Mouse (Mus musculus): ENCODE data around the gene Ass1. TPM values are rescaled to one million over a fixed set of nuclear protein-coding genes. Genes with fewer than 3 reads are reported as not detected.

Gene Ass1
- polyA plus RNA-seq, 2 experiments from 2014 or later: 415 to 537 TPM

DNA sequence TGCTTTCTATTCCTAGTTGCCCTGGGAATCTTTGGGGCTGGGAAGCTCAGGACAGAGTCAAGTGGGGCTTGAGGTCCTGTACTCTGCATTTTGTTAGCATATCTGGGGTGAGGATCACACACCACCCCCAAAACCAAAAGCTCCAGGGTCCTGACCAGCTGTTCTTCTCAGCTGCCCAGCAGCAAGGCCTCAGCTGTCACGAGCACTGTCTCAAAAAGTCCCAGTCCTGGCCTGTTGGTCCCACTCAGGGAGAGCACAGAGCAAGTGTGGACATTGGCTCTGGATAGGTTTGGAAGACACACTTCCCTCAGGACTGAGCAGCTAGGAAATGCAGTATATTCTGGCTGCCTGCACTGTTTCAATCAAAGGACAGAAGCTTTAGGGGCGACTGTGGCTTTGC, 20.5 kb downstream of the Ass1 start:
- ATAC-seq: no peak

DNA sequence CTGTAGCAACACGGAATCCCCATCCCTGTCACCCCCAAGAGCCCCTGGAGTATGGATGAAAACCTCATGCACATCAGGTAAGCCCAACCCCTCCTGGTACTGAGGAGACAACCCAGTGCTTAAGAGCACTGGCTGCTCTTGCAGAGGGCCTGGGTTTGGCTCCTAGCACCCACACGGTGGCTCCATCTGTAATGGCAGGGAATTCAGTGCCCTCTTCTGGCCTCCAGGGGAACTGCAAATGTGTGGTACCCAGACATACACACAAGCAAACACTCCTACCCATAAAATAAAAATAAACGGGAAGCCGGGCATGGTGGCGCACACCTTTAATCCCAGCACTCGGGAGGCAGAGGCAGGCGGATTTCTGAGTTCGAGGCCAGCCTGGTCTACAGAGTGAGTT, 22.3 kb downstream of the Ass1 start:
- ATAC-seq: no peak

DNA sequence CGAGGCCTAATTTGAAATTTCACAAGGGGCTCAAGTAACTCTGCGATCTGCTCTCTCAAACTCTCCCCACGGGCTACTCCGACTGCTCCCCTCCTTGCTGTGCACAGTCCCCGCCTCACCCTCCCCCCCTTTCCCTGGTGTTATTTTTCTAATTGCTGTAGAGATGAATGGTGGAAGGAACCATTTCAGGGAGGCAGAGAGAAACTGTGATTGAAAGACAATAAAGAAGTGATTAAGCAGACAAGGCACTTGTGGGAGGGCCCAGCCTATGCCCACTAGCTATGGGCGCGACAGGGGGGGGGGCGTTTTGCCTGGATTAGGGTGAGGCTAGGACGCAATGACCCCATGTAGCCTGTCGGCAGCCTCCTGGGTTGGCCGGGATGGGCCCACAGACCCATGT, 23.2 kb downstream of the Ass1 start:
- no peak for ATAC-seq

DNA sequence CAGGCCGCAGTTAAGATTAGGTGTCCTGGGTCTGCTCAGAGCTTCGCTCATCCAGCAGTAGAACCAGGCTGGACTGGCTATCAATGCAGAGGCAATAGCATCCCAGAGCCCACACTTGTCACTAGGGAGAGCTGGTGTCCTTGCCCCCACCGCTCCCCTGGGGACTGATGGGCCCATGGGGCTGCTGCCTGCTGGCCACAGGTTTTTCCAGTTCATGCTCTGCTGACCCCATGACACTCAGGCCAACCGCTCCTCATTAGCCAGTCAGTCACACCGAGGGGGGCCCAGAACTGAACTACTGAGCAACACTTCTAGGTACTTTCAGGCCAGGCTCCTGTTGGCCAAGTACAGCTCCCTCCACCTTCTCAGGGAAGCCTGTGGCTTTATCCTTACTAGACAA, 24.3 kb downstream of the Ass1 start:
- ATAC-seq: no peak

DNA sequence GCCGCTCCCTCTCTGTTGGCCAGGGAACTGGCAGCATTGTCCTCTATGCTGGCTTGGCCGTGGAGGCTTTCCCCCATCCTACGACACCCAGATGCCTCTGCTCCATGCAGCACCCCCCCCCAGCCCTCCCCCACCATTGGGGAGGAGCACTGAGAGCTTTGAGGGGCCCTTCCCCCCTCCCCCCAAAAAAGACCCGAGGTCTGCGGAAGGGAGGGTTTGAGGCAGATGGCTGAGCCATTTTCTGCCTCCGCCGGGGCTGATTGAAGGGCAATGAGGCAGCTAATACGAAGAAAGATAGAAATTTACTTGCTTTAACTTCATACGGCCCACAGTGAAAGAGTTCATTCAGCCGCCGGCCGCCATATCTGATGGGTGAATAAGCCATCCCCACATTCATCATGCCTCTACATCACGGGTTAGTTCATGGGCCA, 25.1 kb downstream of the Ass1 start:
- no peak for ATAC-seq

DNA sequence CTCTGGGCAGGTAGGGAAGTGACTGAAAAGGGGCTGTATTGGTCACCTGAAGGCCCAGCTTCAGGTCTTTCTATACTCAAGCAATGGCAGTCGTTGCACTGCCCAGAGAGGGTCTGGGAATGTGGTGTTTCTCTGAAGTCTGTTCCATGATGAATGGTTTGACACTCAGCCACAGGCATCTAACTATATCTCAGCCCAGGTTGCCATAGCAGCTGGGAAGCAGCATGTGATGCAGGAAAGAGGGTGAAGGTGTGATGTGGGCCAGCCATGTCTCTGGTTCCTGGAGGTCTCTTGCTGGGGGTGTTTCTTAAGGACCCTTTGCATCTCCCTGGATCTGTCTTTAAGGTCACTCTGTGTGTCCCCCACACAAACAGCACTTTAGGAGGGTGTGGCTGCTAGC, 26.1 kb downstream of the Ass1 start:
- ATAC-seq: no peak

DNA sequence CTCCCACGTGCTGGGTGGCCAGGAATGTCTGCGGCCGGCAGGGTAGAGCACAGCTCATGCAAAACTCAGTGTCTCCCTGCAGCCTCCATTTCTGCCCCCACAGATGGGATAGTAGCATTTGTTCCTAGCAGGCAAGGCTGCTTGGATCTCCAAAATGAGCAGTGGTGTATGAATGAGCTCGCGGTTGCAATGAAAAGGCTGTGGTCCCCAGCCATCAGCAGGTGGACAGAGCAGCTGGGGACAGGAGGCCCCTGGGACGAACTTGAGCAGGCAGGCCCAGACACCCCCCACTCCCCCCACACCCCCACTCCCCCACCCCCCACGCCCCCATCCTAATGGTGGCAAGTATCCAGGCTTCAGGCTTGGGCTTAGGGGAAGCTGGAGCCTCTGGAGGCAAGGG, 27.1 kb downstream of the Ass1 start:
- no peak for ATAC-seq

DNA sequence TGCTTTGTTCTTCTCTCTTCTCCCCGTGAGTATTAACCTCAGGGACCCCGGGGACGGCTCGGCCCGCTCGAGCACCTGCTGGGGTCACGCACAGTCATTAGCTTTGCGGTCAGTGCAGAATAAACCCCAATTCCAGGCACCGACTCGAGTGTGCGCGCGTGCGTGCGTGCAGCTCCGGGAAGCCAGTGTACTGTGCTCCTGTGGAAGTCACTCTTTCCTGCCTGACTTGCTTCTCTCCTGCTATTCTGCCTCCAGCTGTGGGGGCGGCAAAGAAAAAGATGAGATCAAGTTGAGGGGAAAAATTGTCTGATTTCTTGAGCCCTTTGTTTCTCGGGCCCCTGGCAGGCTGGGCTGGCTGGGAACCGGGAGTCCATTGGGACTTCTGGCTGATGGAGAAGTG, 27.6 kb downstream of the Ass1 start:
- ATAC-seq: no peak

DNA sequence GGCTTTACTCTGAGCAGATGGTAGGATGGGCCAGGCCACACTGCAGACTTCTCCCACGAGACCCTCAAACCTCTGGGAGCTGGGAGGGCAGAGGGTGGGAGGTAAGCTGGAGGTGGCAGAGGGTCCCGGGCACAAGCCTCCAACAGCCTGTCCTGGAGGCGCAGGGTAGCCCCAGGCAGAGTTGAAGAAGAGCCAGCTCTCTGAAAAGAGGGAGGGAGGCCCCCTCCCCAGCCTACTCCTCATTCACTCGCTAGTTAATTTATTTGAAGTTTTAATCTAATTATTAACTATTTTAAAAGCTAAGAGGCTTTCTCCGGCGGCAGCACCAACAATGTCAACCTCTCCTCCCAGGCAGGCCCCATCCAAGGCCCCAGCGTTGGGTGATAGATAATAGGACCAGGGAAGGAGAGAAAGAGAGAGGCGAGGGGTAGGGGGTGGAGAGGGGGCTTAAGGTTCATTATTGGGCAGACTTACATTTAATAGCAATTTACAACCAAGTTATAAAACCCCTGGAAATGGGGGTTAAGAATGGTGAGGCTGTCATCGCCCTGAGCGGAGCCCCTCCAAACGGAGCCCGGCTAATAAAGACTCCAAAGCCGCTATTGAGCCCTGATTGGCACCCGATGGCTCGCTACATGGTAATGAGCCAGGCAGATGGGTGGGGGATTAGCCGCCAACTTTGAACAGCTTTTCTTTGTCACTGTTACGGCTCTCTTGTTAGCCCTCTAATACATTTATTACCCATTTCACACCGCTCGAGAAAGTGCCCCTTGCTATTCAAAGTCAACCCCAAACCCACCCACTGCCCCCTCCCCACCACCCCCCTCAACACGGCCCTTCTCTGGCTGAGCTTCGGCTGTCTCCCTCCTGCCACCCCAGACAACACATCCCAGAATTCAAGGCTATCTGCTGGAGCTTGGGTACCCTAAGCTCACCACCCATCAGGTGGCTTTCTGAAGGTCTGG, 29.6 kb downstream of the Ass1 start:
- ATAC-seq: no peak

DNA sequence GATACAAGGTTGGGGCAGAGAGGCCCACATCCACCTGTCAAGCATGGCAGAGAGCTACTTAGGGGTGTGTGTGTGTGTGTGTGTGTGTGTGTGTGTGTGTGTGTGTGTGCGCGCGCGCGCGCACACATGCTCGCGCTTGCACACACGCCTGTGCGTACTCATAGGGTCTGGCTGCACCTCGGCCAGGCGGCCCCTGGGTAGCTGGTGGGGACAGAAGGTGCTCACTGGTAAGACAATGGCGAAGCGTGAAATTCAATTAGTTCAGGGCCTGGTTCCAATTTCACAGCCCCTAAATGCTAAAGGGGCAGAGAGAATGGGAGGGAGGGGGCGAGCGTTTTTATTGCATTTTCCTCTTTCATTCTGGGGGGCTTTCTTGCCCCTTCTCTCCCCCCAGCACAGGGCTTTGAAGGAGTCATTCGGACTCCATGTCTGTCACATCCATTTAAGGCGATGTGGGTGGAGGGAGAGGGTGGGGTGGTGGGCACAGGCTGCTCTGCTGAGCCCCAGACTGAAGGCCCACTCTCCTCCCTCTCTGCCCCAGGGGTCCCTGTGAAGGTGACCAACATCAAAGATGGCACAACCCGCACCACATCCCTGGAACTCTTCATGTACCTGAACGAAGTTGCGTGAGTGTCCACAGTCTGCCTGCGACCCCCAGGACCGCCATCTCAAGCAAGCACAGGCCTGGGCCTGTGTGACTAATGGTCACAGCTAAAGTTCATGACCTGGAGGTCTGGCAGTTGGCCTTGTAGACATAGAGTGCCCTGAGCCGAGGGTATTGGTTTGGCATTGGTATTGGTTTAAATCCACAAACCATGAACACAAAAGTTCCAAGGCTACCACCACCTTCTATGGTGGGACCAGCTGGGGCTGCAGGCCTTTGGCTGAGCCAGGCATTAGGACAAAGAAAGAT, 30.5 kb downstream of the Ass1 start:
- no peak for ATAC-seq

DNA sequence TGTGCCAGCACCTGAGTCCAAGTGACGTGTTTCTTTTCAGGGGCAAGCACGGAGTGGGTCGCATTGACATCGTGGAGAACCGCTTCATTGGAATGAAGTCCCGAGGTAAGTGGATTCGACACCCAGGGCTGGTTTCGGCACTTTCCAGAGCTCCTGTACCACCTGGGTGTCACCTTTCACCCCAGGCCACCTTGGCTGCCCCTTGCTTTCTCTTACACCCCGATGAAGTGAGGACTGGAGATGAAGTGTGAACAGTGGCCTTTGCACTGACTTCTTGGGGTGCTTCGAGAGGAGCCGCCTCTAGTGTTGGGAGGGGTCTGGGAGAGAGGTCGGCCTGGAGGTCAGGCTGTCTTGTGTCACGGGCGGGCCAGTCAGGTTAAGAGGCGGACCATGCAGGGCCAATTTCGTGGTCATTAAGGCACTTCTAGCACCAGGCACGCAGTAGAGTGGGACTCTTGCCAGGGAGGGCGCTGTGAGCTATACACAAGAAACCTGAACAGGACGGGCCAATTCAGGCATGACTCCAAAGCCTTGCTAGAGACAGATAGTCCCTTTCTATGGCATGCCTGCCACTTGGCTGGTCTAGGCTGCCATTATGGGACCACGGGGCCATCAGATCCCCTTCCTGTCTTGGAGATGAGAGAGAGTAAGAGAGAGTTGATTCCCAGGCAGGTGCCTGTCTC, 31.6 kb downstream of the Ass1 start:
- no peak for ATAC-seq

DNA sequence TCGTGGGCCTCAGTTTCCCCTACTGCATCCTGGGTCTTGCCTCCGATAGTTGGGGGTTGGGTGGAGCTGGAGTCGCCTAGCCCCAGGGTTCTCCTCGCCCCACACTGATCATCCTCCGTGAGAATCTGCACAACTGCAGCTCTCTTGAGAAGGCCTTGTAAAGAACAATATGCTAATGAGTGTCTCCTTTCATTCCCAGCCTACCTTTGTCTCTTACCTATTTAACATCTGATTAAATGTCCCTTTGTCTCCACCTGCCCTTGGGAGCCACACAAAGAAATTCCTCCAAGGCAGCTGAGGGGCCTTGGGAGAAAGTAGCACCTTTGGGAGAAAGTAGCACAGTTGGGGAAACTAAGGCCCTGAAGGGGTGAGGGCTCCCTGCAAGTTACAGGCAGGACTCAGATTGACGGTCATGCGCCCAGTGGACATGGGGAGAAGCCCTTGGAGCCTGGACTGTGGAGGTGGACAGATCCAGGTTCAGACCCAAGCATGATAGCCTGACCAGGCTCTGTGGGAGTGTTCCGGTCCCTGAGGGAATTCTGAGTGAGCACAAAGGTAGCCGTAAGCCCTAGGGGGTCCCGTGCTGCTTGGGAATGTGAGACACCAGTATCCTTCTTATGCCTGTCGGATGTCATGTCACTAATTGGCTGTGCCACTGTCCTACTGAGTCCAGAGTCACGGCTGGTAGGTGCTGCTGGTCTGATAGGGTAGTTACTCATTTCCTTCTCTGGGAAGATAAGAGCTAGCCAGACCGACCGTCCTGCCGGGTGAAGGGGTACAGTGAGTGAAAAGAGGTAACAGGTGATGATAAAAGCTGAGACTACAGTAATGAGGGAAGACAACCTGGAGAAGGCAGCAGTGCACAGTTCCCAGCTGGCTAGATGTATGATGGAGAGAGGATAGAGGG, 32.9 kb downstream of the Ass1 start:
- ATAC-seq: no peak

DNA sequence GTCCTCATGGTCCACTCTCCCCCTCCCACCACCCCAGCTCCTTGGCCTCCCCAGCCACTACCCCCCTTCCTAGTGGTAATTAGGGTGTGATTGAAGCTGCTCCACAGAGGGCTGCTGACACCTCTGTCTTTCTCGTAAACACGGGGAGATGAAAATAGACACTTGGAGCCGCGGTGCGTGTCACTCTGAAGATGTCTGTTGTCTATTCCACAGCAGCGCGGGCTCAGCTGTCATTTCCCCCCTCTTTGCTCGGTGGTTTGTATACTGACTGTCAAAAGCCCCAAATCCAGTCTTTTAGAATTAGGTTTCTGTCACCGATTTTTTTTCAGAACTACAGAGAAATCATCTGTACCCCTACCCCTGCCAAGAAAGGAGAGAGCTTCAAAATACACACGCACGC, 35.5 kb downstream of the Ass1 start:
- ATAC-seq: no peak

DNA sequence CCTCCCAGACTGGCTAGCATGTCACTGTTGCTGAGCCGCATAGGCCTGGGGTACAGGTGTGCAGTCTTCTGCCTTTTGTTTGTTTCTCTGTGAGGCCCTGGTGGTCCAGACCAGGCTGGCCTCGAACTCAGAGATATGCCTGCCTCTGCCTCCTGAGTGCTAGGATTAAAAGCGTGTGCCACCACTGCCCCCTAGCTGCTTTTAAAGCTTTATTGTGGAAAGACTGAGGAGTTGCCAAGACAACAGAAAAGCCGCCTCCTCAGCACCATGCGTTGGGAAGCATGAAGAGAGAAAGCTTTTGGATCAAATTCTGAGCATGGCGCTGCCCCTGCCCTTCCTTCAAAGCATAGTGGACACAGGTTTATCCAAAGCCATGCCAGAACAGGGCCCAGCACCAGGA, 38.8 kb downstream of the Ass1 start:
- ATAC-seq: no peak

DNA sequence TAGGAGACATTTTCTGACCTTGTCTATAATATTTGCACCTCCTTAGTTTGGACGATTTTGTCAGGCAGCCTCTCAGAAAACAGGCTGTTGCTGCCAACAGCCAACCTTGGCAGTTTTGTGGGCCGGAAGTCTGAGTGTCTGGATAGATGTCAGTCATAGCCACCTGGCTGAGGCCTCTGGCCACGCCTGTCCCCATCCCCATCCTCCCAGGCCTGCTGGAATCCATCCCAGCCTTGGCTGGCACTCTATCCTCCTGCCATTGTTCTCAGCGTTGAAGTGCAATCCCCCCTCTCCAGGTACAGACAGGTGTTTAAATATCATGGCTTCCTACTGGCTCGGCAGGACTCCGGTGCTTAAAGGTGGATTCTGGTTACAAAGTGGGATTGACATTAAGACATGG, 41.3 kb downstream of the Ass1 start:
- no peak for ATAC-seq

DNA sequence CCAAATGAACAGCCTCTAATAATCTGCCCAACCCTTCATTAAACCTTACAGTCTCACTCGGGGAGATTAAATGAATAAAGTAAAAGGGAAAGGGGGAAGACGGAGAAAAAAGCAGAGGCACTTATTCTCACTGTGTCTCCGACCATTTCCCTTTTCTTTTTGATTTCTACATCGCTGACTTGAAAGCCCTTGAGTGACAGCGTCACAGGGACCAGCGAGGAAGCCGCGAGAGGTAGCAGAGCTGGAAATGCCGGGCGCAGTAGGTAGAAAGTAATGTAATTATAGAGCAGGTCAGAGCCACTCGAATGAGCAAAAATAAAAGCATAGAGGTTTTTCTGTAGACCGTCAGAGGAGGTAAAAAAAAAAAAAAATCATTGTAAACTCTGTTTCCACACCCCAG, 46.5 kb downstream of the Ass1 start:
- ATAC-seq: no peak

DNA sequence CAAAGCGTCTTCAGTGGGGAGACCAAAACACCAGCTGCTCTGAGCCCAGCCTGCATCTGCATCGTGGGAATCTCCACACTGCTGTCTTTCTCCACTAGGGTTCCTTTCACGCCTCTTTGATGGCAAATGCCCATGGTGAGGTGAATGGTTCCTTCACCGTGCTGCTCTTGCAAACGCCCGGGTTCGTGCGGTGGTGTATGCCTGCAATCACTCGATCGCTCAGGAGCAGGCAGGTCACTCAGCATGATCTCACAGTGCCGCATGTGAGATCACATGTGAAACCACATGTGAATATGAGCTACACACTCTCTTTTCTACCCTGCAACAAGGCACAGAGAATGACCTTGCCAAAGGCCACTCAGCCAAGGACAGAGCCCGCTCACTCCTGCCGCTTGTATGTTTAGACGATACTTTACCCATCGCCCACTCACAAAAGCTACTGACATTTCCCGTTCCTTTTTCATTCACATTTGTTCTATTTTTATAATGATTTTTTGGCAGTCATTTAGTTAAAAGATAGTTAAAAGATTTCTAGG, 51.9 kb downstream of the Ass1 start:
- no peak for ATAC-seq

DNA sequence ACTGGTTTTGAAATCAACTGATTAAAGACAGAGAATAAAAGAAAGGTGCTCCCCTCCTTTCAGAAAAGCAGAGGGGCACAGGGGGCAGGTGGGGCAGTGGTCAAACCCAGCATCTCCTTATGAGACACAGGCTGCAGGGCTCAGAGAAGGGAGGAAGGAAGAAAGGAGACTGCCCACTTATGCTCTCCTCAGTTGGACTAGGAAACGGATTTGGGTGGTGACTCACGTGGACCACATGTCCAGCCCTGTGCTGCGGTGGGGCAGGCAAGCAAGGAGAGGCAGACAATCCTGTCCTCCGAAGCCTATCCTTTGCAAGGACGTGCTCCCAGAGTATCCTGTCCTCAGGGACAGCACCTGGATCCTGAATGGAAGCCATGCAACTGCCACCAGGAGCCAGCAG, 54.6 kb downstream of the Ass1 start:
- ATAC-seq: no peak

DNA sequence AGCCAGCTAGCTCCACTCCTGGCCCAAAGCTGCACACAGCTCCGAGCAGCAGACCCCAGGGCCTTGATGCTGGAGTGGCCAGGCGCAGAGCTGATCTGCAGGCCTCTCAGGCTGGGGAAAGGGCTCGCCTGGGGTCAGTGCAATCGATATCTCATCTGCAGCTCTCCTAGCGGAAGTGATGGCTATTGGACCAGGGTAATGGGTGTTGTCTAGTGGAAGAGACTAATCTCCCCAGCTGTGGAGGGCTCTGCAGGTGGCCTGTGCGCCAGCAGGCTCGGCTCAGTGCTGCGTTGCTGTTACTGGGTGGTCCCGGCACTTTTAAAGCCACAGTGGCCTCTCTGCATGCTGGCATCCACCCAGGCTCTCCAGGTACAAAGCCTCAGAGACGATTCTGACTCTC, 55.8 kb downstream of the Ass1 start:
- no peak for ATAC-seq

DNA sequence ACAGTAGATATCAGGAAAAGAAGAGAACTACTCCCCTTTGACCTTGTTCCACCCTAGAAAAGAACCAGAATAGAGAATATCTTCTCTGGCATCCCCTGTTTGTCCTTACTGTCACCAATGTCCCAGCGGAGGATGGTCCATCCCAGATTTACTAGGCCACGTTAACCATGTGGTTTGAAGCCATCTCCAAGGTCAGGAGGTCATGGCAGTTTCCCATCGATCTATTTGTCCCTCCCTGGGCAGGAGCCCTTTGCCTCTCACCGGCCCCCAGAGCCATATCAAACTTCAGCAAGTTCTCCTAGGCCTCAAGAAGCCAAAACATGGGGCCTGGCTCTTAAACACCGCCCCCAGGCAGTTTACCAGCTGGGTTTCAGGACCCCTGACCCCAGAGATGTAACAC, 60.2 kb downstream of the Ass1 start:
- ATAC-seq: no peak

DNA sequence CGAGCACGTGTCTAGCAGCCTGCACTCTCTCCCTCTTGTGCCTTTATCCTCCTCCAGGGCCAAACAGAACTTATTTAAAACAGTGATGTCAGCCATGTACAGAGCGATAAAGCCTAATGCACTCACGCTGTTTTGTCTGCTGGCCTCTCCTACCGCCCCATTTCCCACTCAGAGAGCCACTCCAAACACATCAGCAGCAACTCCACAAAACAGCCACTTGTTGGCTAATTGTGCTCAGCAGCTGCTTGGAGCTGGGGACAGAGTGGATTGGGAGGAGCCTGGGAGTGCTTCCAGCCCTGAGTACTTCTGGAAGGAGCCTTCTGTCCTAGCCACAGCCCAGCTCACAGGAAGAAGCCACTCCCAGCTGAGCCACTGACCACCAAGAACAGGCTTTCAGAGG, 67.0 kb downstream of the Ass1 start:
- no peak for ATAC-seq

DNA sequence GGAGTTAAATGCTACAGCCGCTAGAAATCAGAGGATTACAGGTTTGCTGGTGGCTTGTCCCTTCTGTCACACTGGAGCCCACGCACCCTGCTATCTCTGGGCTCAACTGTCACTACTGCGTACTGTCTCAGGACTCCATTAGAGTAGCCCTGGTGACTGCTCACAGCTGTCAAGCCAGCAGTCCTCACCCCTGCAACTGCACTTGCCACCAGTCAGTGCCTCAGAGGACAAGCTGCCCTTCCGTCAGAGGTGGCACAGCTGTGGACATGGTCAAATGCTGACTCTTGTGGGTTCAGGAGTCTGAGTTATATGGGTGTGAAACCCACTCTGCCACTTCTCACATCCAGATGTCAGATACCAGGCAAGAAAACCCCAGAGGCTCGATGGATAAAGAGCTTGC, 68.7 kb downstream of the Ass1 start:
- ATAC-seq: no peak
